Mouse (Mus musculus) neural tube, embryonic 15.5 days (tissue): ENCODE measurements at regions not wholly inside any gene's neighbourhood (a gene's known extent, or its start where the extent isn't known, plus 50 kb on each side); places are given as distances from the start of the nearest gene placed in this dataset.

Experiments
- ATAC-seq: fragments of 200-750 bp; cut with Nextera tagmentation; 2 replicates; pipeline ENCODE4 v1.8.0; 2017; ENCODE audit warnings: mild to moderate bottlenecking, moderate TSS enrichment, moderate library complexity; ENCODE audit not compliant: low FRiP score
- H3K27ac ChIP-seq: fragments of 300-500 bp; sonication (generic); replicated peaks from 2 replicates; pipeline ENCODE4 v1.5.1; 2015; ENCODE audit warnings: mild to moderate bottlenecking, inconsistent platforms
- H3K27me3 ChIP-seq: fragments of 300-500 bp; sonication (generic); replicated peaks from 2 replicates; pipeline ENCODE4 v1.6.1; 2015; ENCODE audit warnings: inconsistent platforms
- H3K36me3 ChIP-seq: fragments of 300-500 bp; sonication (generic); 2 replicates; pipeline ENCODE4 v1.6.1; 2015; ENCODE audit warnings: inconsistent platforms
- H3K4me1 ChIP-seq: fragments of 300-500 bp; sonication (generic); 2 replicates; pipeline ENCODE4 v1.6.1; 2015; ENCODE audit warnings: inconsistent platforms
- H3K4me2 ChIP-seq: fragments of 300-500 bp; sonication (generic); 2 replicates; pipeline ENCODE4 v1.6.1; 2015; ENCODE audit warnings: inconsistent platforms, mild to moderate bottlenecking, moderate library complexity
- H3K4me3 ChIP-seq: fragments of 300-500 bp; sonication (generic); replicated peaks from 2 replicates; pipeline ENCODE4 v1.5.1; 2015; ENCODE audit warnings: mild to moderate bottlenecking, inconsistent platforms
- H3K9ac ChIP-seq: fragments of 300-500 bp; sonication (generic); replicated peaks from 2 replicates; pipeline ENCODE4 v1.6.1; 2015; ENCODE audit warnings: mild to moderate bottlenecking, inconsistent platforms
- H3K9me3 ChIP-seq: fragments of 300-500 bp; sonication (generic); replicated peaks from 2 replicates; pipeline ENCODE4 v1.6.1; 2016; ENCODE audit warnings: inconsistent platforms
- WGBS: fragments of 180-500 bp; shearing (Covaris S2); methylation state at CpG from one replicate; pipeline ENCODE4 v1.1.7; 2015; ENCODE audit warnings: mixed read lengths; 5-methylcytosine and 5-hydroxymethylcytosine counted together

DNA sequence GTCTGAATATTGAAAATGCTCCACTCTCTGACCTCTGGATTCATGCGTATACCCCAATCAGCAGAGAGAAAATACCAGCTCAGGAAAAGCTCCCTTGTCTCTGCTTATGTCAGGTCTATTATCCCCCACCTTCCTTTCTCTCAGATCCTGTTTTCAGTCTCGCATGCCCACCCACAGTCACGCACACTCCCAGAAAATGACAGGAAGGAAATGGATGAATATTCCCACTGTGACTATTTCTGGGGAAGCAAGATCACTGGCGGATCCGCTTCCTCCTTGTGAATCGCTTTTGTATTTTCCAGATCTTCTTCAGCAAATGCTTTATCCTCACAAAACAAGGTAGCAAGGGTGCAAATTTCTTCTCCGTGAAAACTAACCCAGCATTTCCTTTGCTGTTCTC, 627.3 kb upstream of the Cdh11 start:
- Histone ChIP-seq H3K4me2 (no peak overlapping the region), H3K27me3 (no peaks in the 10 kb centered on the region), H3K36me3 (no peaks in the 10 kb centered on the region), H3K27ac (no peak overlapping the region), H3K4me3 (no peak overlapping the region), H3K9ac (no peak overlapping the region), H3K9me3 (no peaks in the 10 kb centered on the region), H3K4me1 (no peaks in the 10 kb centered on the region)
- WGBS: 66% methylated on average over 7 of the region's 7 CpGs
- ATAC-seq: no peak

DNA sequence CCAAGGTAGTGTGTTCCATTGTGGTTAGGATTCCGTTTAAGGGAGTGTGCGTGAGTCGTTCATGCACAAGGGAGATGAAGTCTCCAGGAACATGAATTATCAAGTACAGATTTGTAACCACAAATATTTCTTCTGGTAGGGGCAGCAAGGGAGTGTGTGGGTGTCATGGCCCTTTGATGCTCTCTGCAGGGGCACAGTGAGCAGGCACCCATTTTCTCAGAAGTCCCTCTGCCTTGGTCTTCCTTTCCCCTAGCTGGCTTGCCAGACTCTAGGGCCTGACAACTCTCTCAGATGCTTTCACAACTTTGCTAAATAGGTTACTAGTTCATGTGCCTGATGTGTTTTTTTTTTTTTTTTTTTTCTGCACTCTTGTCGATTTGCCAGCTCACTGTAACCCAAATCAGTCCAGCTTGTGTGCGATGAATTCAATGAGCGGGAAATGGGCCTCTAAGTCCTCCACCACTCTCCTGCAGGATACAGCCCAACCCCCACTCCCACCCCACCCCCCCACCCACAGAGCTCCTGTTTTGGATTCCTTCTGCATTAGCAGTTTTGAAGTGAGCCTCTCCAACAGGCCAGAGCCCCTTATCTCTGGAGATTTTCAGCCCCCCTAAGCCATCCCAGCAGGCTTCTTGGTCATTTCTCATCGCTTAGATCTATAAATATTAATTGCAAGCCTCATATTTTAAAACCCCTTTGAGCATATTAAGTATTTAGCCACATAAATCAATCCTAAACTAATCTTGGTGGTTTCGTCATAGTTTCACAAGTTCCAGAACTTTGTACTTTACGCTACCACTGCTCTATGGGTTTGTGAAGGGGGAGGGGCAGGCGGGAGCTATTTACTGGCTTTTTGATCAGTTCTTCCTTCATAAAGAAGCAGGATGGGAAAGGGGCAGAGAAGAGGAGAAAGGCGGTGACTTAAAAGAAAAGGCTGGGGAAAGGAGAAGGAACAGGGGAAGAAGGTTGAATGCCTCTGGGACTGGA, 628.4 kb upstream of the Cdh11 start:
- Histone ChIP-seq H3K9ac (no peak overlapping the region), H3K36me3 (no peaks in the 10 kb centered on the region), H3K27me3 (no peaks in the 10 kb centered on the region), H3K4me2 (no peak overlapping the region), H3K9me3 (no peaks in the 10 kb centered on the region), H3K4me3 (no peak overlapping the region), H3K4me1 (no peaks in the 10 kb centered on the region), H3K27ac (no peak overlapping the region)
- ATAC-seq: no peak
- 66% methylated on average over 11 of the region's 11 CpGs for WGBS

DNA sequence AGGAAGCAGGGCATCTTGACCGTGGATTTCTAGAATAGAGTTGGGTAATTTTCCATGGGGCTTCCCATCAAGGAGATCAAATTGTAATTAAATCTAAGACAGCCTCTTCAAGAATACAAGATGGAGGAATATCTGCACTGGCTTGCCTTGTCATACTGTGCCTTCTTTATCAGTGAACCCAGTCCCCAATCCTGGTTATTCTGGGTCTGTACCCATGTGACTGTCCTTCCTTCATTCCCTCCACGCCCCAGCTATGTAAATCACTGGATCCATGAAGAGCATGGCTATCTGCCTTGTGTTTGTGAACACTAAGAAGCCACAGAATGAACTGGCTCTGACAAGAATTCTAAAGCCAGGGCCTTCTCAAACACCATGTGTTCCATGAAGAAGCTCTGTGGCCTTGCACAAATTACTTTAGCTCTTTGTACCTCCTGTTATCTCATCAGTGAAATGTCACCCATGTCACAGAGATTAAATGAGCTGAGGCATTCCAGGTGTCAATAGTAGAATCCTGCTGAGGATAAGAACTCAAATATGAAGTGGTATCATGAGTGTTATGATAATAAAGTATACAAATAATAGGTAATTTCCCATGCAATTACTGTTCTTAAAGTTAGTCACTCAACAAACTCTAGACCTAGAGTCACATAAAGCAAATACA, 637.0 kb upstream of the Cdh11 start:
- Histone ChIP-seq H3K9me3 (no peaks in the 10 kb centered on the region), H3K27me3 (no peaks in the 10 kb centered on the region), H3K4me2 (no peak overlapping the region), H3K9ac (no peak overlapping the region), H3K27ac (no peak overlapping the region), H3K4me1 (peaks cover 12% of the 10 kb centered on the region), H3K4me3 (no peak overlapping the region), H3K36me3 (no peaks in the 10 kb centered on the region)
- ATAC-seq: no peak
- WGBS: 85% methylated on average over 2 of the region's 2 CpGs

DNA sequence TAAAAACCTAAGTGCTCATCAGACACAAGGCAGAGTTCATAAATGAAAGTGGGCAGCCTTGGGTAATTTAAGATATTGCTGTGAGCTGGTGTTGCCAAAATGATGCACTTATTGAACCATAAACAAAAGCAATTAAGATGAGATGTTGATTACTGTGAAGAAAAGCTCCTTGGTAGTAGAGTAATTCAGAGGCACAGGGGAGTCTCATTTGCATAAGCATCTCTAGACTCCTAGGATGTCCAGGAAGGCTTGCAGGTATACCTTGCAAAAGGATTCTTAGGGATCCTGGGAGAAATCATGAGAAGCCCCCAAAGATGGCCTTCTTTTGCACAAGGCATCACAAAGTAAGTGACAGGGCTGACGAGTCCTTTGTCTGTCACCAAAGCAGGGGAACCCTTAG, 640.5 kb upstream of the Cdh11 start:
- H3K4me1 ChIP-seq: peaks cover 18% of the 10 kb centered on the region
- peak; percentile 66; the same call in 1 of the 2 replicates for ATAC-seq
- no peaks in the 10 kb centered on the region for H3K36me3 ChIP-seq
- H3K4me3 ChIP-seq: no peak overlapping the region
- no peaks in the 10 kb centered on the region for H3K27me3 ChIP-seq
- H3K27ac ChIP-seq: no peak overlapping the region
- WGBS: 75% methylated on average over 1 of the region's 1 CpGs
- H3K4me2 ChIP-seq: no peak overlapping the region
- H3K9me3 ChIP-seq: no peaks in the 10 kb centered on the region
- H3K9ac ChIP-seq: no peak overlapping the region

DNA sequence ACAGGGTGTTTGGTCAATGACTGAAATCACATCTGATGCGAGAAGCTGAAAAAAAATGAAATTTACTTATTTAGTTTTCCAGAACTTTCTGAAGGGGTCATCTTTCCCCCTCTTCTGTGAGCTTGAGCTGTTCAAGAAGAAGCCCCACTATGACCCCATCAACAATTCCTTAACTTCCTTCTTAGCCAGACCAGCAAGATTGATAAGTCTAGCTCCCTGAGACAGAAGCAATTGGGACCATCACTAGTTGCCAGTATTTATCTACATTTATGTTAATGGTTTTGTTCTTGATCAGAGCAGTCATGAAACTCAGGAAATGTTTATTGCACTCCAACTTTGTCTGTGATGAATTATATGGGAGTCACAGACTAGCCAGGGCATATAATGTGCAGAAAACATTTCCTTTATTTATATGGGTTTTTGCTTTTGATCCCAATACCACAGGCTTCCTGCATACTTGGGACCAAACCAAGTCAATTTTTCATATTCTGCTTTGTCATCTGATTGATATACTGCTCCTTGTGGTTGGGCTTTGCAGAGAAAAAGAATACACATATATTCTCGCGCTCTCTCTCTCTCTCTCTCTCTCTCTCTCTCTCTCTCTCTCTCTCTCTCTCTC, 645.5 kb upstream of the Cdh11 start:
- H3K36me3 ChIP-seq: no peaks in the 10 kb centered on the region
- no peak overlapping the region for H3K4me3 ChIP-seq
- H3K4me1 ChIP-seq: peaks cover 11% of the 10 kb centered on the region; the same call in 1 of the 2 replicates
- H3K27me3 ChIP-seq: no peaks in the 10 kb centered on the region
- no peak for ATAC-seq
- no peak overlapping the region for H3K4me2 ChIP-seq
- no peaks in the 10 kb centered on the region for H3K9me3 ChIP-seq
- 100% methylated on average over 3 of the region's 3 CpGs for WGBS
- no peak overlapping the region for H3K27ac ChIP-seq
- no peak overlapping the region for H3K9ac ChIP-seq

DNA sequence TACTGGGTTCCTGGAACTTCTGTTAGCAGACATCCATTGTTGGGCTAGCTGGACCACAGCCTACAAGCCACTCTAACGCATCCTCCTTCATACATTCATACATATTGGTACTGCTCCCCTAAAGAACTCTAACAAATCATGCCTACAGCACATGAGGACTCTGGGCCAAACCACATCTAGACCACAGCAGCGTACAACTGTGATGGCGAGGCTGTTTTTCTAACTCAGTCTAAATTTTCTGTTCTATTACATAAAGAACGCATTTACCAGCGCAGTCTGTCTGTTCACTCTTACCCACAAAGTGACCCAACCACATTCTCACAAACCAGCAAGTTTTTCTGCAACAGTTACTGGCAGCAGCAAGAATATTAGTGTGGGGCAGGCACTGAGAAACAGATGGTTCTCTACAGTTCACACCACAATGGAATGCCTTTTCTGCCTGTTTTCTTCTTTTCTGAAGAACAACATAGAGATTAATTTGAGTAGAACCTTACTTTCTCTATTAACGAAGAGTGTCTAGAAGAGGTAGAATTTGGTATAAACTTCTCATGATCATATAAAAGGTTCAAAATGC, 648.2 kb upstream of the Cdh11 start:
- Histone ChIP-seq H3K27me3 (no peaks in the 10 kb centered on the region), H3K9me3 (no peaks in the 10 kb centered on the region), H3K9ac (no peak overlapping the region), H3K4me3 (no peak overlapping the region), H3K27ac (no peak overlapping the region), H3K36me3 (no peaks in the 10 kb centered on the region), H3K4me1 (peaks cover 6% of the 10 kb centered on the region; the same call in 1 of the 2 replicates), H3K4me2 (no peak overlapping the region)
- no peak for ATAC-seq
- 95% methylated on average over 6 of the region's 6 CpGs for WGBS

DNA sequence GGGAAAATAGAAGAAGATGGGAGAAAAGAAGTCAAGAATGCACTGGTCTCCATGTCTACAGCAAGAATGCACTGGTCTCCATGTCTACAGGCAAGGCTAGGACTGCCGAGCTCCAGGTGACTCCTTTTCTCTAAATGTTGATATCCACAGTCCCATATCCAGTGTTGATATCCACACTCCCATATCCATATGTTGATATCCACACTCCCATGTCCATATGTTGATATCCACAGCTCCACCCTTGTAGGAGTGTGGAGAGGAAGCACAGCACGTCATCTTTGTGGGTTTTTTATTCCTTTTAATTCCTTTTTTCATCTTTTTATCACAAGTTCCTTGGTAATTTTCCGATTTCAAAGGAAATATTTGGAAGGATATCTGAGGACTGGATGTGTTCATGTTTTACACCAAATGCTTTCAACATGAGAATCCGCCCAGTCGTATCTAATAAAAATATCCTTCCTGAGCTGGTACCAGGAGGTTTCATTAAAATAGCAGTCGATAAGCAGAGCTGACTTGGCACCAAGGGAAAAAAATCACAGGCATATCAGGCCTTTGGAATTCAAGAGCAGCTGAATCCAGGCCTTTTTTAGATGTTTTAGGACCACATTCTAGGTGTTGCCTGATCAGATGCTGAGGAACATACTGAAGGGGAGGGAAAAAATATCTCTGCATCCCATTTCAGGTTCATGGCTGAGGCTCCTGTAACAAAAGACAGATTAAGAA, 653.7 kb upstream of the Cdh11 start:
- Histone ChIP-seq H3K4me3 (no peak overlapping the region), H3K27me3 (no peaks in the 10 kb centered on the region), H3K9me3 (no peaks in the 10 kb centered on the region), H3K36me3 (no peaks in the 10 kb centered on the region), H3K4me1 (0 out of 2 replicates have a peak, but pooled peaks cover 2% of the 10 kb centered on the region), H3K27ac (no peak overlapping the region), H3K4me2 (no peak overlapping the region), H3K9ac (no peak overlapping the region)
- no peak for ATAC-seq
- 87% methylated on average over 6 of the region's 6 CpGs for WGBS

DNA sequence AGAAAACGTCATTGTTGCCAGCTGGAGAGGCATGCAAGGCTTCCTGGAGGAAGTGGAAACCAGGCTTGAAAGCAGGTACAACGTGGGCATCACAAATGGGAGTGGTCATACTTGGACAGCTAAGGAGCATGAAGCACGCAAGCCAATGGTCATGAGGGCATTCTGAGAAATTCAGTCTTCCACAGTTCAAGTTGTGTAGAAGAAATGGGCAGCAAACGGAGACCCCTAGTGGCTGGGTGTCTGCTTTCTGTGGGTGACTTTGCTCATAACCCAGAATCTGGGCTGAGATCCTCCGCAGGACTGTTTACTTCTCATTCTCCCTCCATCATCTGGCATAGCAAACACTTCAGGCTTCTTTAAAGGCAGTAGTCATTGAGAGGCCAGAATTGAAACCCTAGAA, 655.7 kb upstream of the Cdh11 start:
- no peaks in the 10 kb centered on the region for H3K27me3 ChIP-seq
- no peak for ATAC-seq
- 0 out of 2 replicates have a peak, but pooled peaks cover 2% of the 10 kb centered on the region for H3K4me1 ChIP-seq
- no peak overlapping the region for H3K9ac ChIP-seq
- no peaks in the 10 kb centered on the region for H3K36me3 ChIP-seq
- 80% methylated on average over 5 of the region's 5 CpGs for WGBS
- no peak overlapping the region for H3K4me3 ChIP-seq
- H3K27ac ChIP-seq: no peak overlapping the region
- H3K4me2 ChIP-seq: no peak overlapping the region
- H3K9me3 ChIP-seq: no peaks in the 10 kb centered on the region

DNA sequence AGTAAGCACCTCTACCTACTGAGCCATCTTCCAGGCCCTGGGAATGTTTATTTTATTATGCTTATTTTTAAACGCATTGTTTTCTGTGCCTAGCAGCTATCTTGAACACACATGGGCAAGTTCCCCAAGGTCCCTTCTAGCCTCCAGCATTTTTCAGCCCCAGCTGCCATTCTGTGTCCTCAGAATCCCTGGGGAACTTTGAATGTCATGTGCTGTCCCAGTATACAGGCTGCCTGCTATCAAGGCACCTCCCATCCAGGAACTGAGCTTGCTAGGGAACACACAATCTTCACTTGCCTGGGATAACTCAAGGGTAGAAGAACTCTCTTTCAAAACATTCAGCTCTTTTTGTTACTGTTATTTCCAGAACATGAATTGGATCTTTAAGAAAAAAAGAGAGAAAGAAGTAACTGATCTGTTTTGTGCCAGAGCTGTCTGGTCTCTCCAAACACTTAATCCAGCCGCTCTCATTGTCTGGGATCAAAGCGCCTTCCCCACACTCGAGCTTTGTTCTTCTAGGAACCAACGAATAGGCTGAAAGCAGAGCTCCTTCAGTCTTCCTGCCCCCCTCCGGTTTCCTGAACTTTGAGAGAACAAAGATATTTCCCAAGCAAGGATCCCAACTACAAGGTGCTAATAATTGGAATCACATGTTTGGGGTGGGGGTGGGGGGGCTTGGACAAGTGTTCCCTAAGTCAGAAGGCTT, 657.1 kb upstream of the Cdh11 start:
- Histone ChIP-seq H3K4me1 (0 out of 2 replicates have a peak, but pooled peaks cover 2% of the 10 kb centered on the region), H3K27me3 (no peaks in the 10 kb centered on the region), H3K36me3 (no peaks in the 10 kb centered on the region), H3K4me2 (no peak overlapping the region), H3K9ac (no peak overlapping the region), H3K9me3 (no peaks in the 10 kb centered on the region), H3K27ac (peak overlapping the region; percentile 28; the same call in 1 of the 2 replicates), H3K4me3 (no peak overlapping the region)
- ATAC-seq: no peak
- WGBS: 18% methylated on average over 6 of the region's 6 CpGs

DNA sequence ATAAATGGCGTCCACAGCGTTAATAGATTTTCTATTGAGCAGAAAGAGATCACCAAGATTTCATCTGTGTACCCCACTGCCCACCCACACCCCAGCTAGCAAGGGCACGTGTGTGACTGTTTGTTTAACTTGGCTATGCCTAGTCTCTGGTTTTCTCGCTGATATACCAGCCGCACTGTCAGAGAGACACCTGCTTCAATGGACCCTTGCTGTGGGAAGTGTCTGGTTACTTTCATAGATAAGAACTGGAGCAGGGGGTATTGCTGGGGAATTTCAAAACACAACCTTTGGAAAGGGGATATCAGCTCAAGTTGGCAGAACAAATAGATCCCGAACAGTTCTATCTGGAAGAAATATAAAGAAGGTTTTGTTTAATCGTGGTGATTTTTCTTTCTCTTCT, 656.8 kb upstream of the Cdh5 start:
- 66% methylated on average over 7 of the region's 7 CpGs for WGBS
- H3K9me3 ChIP-seq: no peaks in the 10 kb centered on the region

More for the DNA sequence above, 656.8 kb upstream of the Cdh5 start:
- H3K9ac ChIP-seq: no peak overlapping the region
- no peaks in the 10 kb centered on the region for H3K27me3 ChIP-seq
- H3K4me1 ChIP-seq: 0 out of 2 replicates have a peak, but pooled peaks cover 2% of the 10 kb centered on the region
- H3K27ac ChIP-seq: no peak overlapping the region
- no peak overlapping the region for H3K4me2 ChIP-seq
- ATAC-seq: no peak
- H3K36me3 ChIP-seq: no peaks in the 10 kb centered on the region
- no peak overlapping the region for H3K4me3 ChIP-seq
